Mouse (Mus musculus) liver (tissue): ENCODE data around the gene Polr2l.

ENCODE experiments used
- DNase-seq: peaks from one replicate; pipeline ENCODE4 v3.0.0-alpha.2; 2020; ENCODE audit warnings: mixed read lengths

The Polr2l gene

GRCm38 (mm10) chr7:141484186-141485120 lies 9.5 kb upstream of the Polr2l start:
- no peak for DNase-seq

GRCm38 (mm10) chr7:141483114-141483653 lies 8.3 kb upstream of the Polr2l start:
- DNase-seq, result no peak

GRCm38 (mm10) chr7:141482531-141483024 lies 7.6 kb upstream of the Polr2l start:
- DNase-seq, result no peak

GRCm38 (mm10) chr7:141481498-141482401 lies 6.8 kb upstream of the Polr2l start:
- DNase-seq, result peak; percentile 48

- peak; percentile 71 for DNase-seq
Observed at GRCm38 (mm10) chr7:141480842-141481497, 6.0 kb upstream of the Polr2l start.

DNA sequence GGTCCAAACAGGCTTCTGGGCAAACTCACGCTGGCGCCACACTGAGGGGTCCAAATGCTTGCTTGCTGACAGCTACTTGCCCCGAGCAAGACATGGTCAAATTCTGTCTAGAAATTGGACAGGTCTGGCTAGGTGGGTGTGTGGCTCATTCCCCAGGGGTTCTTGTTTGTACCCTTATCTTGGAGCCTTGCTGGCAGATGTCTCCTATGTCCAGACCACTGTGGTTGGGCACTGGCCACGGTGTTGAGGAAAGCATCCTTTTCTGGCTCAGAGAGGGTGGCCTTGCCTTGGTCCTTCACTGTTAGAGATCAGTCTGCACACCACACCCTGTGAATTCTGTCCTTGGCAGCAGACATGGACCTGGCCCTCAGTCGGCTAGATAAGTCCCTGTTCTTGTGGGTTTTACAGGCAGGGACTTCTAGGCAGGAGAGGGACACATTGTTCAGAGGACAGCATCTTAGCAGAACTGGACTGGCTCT lies 3.4 kb upstream of the Polr2l start:
- no peak for DNase-seq

DNA sequence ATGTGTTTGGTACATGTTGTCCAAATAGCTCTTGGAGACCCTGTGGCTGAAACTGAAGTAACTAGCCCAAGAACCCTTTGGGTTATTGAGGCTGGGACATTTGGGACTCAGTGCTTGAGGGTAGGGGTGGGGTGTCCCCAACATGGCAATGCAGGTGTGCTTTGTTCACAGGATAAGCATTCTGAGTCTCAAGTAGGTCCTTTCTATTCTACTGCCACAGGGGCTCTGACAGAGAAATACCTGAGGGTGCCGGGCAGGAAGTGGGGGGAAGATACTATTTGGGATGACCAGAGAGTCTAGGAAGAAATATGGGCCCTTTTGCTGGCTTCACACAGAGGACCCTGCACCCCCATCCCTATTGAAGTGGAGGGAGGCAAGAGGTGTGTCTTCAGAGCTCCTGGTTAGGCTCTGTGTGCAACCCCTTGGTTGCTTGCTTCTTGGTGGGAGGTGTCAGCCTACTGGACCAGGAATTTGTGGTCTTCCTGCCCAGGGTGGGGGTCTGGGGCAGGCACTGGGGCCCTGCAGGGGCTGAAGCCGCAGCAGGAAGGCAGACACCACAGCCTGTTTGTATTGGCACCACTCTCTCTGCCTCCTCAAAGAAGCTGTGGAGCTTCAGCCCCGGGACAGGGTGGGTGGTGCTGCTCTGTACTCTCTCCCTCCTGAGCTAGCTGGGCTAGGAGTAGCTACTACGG lies 2.8 kb upstream of the Polr2l start:
- peak; percentile 41 for DNase-seq

- DNase-seq, result peak; percentile 58
Observed at GRCm38 (mm10) chr7:141476981-141477370, 2.0 kb upstream of the Polr2l start.

DNA sequence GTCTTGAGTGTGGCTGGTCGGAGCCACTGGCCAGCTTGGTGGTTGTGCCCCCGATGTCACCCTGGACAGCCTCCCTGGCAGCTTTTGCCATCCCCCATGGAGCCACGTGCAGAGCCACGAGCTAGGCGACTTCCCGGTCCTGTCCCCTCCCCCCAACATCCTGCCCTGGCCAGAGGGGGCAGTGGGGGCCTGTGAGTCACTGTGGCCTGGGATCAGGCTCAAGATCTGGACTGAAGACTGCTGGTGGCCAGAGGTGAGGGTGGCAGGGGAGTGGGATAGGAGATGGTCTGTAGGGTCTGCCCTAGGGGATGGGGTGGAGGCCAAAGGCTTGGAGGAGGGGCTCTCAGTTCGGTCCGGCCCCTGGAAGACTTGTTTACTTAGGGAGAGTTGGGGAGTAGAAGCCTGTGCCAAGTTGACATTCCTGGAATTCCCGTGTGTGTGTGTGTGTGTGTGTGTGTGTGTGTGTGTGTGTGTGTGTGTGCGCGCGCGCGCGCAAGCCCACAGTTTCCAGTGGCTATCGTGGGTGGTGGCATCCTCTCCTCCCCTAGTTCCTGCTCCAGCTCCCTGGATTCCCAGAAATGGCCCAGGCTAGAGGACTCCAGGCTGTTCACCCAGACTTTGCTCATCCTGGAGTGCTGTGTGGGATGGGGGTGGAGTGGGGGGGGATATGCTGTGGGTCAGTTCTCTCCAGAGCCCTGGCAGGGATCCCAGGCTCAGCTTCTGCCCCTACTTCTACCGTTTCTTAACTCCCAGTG lies 1.5 kb upstream of the Polr2l start:
- DNase-seq, result peak; percentile 70

DNA sequence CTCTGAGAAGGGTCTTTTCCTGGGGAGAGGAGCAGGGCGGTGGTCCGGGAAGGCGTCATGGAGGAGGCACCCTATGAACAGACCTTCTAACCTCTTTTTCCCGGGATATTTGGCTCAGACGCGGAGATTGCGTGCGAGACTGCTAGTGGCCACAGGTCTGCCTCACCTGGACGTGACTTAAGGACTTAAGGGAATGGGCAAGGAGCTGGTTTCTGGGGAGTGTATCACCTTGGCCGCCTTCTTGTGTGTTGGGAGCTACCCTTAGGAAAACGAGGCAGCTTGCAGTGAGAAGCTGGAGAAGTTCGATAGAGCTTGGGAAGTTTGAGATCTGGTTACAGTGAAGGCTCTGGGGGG lies 850 bp upstream of the Polr2l start:
- no peak for DNase-seq

DNA sequence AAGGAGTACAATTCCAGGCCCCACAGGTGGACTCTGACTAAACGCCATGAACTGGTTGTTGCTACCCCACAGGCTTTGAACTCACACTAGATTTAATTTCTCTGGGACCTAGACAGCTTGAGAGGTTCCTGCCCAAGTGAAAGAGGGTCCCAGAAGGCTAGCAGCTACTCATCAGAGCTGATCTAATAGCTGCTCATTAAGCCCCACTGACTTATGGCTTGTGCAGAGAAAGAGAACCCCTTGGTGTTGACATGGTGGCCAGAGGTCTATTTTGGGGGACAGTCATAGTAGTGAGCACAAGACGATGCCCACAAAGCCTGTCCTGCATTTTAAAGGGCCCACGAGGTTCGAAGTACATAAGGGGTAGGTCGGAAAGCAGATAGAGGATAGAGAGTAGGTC lies 772 bp downstream of the Polr2l start:
- DNase-seq, result no peak

- no peak for DNase-seq
Observed at GRCm38 (mm10) chr7:141472763-141473162, 2.2 kb downstream of the Polr2l start.

GRCm38 (mm10) chr7:141472226-141472625 lies 2.7 kb downstream of the Polr2l start:
- DNase-seq, result no peak

DNA sequence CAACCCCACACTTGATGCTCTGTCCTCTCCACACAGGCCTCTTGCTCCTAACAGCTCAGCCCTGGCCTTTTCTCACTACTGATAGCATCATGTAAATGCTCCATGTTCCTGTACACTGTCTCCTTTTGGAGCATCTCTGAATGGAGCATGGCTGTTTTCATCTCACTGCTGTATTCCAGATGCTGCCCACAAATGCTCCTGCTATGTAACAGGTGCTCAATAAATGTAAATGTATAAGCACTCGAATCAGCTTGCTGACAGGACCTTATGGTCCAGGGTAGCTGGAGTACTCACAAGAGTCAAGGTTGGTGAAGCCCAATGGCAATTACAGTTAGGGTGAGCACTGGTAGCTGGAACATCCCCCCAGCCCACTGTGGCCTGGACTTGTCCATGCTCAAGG lies 3.7 kb downstream of the Polr2l start:
- DNase-seq, result no peak

- no peak for DNase-seq
Observed at GRCm38 (mm10) chr7:141470637-141470944, 4.3 kb downstream of the Polr2l start.

DNA sequence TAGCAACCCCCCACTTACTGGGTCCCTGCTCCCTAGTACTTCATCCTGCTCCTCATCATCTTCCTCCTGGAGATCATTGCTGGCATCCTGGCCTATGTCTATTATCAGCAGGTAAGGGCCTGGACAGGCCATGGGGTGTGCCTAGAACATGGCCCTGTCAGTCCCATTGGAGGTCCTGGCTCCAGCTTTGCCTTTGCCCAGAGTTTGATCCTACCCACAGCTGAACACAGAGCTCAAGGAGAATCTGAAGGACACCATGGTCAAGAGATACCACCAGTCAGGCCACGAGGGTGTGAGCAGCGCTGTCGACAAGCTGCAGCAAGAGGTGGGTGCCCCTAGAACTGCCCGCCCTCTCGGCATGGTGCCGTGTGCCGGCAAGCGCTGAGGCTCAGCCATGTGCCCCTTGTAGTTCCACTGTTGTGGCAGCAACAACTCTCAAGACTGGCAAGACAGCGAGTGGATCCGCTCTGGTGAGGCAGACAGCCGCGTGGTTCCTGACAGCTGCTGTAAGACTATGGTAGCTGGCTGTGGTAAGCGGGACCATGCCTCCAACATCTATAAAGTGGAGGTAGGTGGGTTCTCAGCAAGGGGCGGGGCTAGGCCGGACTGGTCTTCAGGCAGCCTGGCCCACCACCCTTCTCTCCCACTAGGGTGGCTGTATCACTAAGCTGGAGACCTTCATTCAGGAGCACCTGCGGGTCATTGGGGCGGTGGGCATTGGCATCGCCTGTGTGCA lies 4.9 kb downstream of the Polr2l start:
- no peak for DNase-seq

GRCm38 (mm10) chr7:141469352-141469751 lies 5.6 kb downstream of the Polr2l start:
- DNase-seq, result no peak

GRCm38 (mm10) chr7:141468522-141469211 lies 6.3 kb downstream of the Polr2l start:
- DNase-seq, result peak; percentile 76

DNA sequence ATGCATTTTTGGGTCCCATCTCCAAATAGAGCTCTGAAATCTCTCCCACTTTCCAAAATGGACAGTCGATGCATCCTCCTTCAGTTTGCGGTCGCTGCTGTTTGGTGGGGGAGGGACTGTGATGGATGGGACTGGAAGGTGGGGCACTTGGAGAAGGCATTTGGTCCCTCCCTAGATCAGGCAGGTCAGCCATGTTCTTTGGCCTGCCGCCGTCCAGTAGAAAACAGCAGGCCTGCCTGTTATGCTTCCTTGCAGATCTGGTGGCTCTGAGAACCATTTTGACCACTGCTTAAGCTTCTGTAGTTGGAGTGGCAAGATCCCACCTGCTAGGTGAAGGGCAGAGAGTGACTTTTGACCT lies 6.8 kb downstream of the Polr2l start:
- no peak for DNase-seq
